Mouse (Mus musculus): ENCODE measurements around the gene Ercc6.

Ercc6 gene

GRCm38 (mm10) chr14:32513336-32514032, at the start of gene Ercc6:
Gene Ercc6, plus strand, starts transcription at chr14:32513521.
- DNase-seq (ENCODE audit: low spot score in 2 of 2) = peak; percentile 91 to 94

- DNase-seq (ENCODE audit: low spot score in 2 of 2) = no peak
These were observed 48.5 kb upstream of the Ercc6 start, which contains the start of gene Slc18a3 for GRCm38 (mm10) chr14:32464601-32465505. Gene Slc18a3, minus strand, starts transcription at chr14:32464850.

- no peak for DNase-seq (ENCODE audit: low spot score in 2 of 2)
These were observed 47.8 kb upstream of the Ercc6 start for GRCm38 (mm10) chr14:32465506-32465870.

GRCm38 (mm10) chr14:32465889-32466288, 47.4 kb upstream of the Ercc6 start, which contains the start of gene Chat:
Gene Chat, minus strand, starts transcription at chr14:32465989.
- no peak for DNase-seq (ENCODE audit: low spot score in 2 of 2)

DNA sequence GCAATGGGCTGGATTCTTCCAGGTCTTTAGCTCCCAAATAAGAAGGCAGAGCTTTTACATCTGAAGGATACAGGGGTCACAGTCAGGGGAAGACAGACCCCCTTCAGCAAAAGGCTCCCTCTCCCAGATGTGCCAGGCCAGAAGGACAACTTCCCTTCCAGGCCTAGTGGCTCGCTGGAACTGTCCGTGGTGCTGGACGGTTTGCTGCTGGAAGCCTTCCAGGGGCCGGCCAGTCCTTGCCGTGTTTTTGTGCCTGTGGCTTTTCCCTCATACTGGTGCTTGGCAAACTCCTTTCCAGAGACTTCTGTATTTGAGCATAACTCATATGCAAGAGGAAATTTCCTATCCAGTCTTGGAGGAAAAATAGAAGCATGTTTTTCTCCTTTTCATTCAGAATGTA, 45.7 kb upstream of the Ercc6 start:
- no peak for DNase-seq (ENCODE audit: low spot score in 2 of 2)

DNA sequence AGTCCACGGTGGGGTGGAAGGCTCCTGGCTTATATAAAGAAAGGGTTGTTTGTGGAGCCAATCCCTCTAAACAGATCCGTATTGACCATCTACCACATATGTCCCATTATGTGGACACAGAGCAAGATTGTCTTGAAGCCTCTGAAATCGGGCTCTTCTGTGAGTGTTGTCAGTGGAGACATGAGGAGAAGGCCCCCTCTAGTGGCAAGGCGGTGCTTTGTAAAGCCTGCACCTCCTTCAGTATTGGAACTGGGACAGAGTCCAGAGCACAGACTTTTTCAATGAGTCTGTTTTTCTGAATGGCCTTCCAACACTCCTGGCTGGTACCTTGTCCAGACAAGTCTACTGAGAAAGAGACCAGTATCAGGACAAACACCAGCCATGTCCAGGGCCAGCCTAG, 40.3 kb upstream of the Ercc6 start:
- DNase-seq (ENCODE audit: low spot score in 2 of 2) = no peak

DNA sequence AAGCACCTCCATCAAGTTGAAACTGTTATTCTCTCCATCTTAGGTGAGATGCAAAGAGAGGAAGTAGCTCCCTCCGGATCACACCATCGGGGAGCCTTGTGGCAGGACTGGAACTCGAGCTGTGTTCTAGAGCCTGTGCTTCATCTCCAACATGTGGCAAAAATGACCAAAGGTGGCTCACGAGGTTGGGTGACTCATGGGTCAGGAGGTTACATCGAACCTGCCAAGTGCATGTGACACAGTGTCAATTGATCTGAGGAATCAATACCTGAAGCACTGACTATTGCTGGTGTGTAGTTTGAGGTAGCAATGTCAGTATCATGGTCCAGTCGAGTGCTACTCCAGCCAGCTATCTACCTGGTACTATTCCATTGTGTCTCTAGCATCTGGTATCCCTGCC, 36.8 kb upstream of the Ercc6 start:
- no peak for DNase-seq (ENCODE audit: low spot score in 2 of 2)

DNA sequence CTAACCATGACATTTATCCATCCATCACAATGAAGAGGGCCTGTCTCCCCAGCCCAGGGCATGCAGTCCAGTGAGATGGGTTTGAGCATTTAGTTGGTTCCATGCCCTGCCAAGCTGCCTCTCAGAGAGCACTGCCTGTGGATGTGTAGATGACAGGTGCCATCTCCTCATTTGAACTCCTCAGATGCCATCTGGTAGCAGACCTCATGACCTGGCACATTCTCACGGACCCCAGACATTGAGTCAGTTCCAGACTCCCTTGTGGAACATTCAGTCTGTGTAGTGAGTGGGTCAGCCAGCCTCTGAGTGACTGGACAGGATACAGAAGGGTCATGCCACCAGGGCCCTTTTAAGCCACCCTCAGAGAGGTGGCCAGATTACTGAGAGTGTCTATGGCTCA, 35.7 kb upstream of the Ercc6 start:
- DNase-seq (ENCODE audit: low spot score in 2 of 2) = no peak

DNA sequence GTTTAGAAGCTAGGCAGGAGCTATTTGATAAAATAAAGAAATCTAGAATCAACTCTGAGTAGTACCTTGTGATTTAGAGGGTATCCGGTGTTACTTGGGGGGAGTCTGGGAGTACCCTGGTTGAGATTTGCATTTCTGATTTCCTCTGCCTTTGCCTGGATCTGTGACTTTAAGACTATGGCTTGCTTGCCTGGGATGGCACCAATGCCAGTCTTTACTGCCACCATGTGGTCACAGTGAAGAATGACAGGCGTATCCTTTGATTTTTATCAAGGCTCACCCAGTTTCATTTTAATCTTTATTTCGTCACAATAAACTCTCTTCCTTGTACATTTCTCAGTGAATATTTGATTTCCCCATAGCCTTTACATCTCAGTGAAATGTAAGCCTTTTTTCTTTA, 31.3 kb upstream of the Ercc6 start:
- peak in 1 of 2 experiments; percentile 8 for DNase-seq (ENCODE audit: low spot score in 2 of 2)

DNA sequence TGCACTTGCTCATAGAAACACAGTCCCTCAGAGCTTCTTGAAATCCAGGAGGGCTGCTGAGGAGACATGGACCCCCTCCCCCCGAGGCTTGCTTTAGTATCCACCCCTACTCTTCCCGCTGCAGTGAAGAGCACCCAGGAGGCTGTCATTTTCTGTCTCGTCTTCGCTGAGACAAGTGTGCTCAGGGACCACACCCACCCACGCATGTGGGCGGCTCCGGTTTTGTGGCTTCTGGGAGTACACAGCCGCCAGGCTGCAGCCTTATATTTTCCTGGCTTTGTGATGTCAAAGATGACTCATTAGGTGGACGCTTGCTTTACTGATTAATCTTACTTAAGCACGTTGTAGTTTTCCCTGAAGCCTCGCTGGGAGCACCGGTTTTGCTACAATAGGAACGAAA, 20.8 kb upstream of the Ercc6 start:
- DNase-seq (ENCODE audit: low spot score in 2 of 2) = no peak

DNA sequence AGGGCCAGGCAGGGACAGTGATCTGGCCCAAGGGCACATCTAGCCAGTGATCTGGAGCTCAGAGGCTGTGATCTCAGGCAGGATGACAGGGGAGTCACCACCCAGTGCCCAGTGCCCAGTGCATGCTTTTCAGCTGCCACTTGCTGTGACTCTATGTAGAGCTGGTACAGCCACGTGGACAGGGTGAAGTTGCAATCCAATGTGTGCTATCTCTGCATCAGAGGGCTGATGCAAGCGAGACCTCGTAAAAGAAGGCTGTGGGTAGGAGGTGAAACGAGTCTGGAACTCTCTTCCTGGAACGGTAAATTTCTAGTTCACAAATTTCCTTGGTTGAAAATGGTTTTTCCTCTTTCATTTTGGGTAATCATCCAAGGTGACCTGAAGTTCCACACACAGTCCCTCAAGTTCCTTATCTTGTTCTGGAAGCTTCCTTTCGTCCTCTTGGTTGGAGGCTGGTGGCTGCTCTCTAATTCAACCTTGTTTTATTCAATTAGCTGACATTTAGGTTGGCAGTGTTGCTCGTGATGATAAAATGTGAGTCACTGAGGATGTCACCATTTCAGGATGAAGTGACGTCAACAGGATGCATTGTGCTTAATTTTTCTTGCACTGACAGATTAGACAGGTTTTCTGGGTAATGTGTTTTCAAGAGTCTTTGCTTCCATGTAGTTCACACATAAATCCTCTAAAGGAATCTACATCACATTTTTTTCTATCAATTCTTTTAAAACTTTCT, 17.0 kb upstream of the Ercc6 start:
- no peak for DNase-seq (ENCODE audit: low spot score in 2 of 2)

- no peak for DNase-seq (ENCODE audit: low spot score in 2 of 2)
These were observed 12.0 kb upstream of the Ercc6 start for GRCm38 (mm10) chr14:32501303-32501702.

- DNase-seq (ENCODE audit: low spot score in 2 of 2) = no peak
These were observed 10.3 kb upstream of the Ercc6 start for GRCm38 (mm10) chr14:32502764-32503688.

GRCm38 (mm10) chr14:32503897-32504296, 9.4 kb upstream of the Ercc6 start:
- no peak for DNase-seq (ENCODE audit: low spot score in 2 of 2)

DNA sequence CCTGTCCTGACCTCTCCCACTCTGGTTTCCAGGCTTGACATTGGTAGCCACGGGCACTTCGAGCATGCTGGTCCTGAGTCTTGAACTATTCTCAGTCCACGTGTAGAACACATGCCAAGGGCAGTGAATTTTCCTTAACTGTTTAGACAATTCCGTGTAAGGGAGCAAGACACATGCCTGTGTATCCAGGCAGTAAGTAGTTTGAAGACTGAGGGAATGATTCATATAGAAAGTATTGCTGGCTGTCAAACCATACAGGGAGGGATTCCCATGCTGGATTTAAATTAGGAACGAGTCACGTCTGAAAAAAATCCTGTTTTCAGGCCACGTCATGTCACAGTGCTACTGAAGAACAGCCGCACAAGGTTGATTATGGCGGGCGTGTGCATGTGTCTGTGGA, 7.0 kb upstream of the Ercc6 start:
- no peak for DNase-seq (ENCODE audit: low spot score in 2 of 2)

- no peak for DNase-seq (ENCODE audit: low spot score in 2 of 2)
These were observed 6.1 kb upstream of the Ercc6 start for GRCm38 (mm10) chr14:32507216-32507615.

DNA sequence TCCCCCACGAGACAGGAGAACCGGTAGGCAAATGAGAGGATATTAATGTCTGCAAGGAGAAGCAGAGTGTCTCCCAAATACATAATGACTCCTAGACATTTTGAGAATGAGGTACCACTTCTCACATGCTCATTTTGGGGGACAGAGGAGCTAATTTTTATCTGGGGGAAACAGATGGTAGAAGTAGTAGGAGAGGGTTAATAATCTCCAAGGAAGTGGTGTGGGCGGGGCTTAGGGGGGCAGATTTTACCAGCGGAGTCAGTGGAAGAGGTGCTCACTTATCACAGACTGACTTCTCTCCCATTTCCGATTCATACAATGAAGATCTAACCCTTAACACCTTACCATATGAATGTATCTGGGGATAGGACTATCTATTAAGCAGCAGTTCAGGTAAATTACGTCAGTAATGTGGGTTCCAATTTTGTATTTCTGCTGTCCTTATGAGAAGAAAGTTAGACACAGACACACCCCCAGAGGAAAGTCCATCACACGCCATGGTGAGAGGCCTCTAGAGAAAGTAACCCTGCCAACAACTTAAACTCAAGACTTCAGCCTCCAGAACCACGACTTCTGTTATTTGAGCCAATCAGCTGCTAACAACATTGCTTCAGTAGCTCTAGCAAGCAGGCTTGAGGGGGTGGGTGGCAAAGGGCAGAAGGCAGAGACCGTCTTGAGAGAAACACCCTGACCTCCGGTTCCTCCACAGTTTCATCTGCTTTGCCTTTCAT, 5.1 kb upstream of the Ercc6 start:
- DNase-seq (ENCODE audit: low spot score in 2 of 2) = no peak

GRCm38 (mm10) chr14:32509443-32509961, 3.8 kb upstream of the Ercc6 start:
- no peak for DNase-seq (ENCODE audit: low spot score in 2 of 2)

GRCm38 (mm10) chr14:32512912-32513311, 409 bp upstream of the Ercc6 start:
- no peak for DNase-seq (ENCODE audit: low spot score in 2 of 2)

GRCm38 (mm10) chr14:32516086-32516485, 2.8 kb downstream of the Ercc6 start:
- peak; percentile 29 to 60 for DNase-seq (ENCODE audit: low spot score in 2 of 2)
